Mouse (Mus musculus) right cerebral cortex, adult 18-20 months (tissue): ENCODE data around the gene Ddx5.
"Not testable (repeated sequence)": the region's sequence is repeated elsewhere in the genome, so short reads cannot be mapped to it uniquely, and the experiment has no call there.

Source experiments
- DNase-seq: peaks from one replicate; pipeline ENCODE4 v3.0.0; 2022; ENCODE audit warnings: mixed read lengths

Gene Ddx5

DNA sequence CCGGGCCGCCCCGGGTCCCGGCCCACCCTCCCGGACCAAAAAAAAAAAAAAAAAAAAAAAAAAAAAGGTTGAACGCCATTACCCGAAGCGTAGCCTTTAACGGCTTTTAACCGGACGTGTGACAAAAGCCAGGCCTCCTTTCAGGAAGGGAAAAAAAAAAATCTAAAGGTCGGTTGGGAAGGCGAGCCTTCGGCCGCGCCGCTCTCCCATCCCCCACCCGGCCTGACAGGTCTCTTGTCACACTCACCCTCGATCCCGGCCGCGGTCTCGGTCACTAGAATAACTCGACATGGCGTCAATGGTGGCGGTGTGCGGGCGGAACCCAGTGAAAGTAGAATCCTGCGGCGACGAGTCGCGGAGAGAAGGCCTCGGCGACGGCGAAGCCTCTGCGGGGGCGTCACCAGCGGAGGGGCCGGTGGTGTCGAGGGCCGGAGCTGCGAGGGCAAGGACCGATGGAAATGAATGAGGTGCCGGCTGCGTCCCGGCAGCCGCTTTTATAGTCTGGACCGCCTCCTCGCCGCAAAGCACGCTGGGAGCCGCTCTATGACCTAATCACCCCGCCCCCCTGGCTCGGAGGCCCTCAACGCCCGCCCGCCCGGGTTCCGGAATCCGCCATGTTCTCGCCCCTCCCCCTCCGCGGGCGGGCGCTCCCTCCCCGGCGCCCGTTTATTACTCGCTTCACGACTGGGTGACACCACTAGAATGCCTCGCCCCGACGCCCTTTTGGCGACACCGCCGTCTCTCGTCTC, 785 bp downstream of the Ddx5 start:
- peak; percentile 97 for DNase-seq

DNA sequence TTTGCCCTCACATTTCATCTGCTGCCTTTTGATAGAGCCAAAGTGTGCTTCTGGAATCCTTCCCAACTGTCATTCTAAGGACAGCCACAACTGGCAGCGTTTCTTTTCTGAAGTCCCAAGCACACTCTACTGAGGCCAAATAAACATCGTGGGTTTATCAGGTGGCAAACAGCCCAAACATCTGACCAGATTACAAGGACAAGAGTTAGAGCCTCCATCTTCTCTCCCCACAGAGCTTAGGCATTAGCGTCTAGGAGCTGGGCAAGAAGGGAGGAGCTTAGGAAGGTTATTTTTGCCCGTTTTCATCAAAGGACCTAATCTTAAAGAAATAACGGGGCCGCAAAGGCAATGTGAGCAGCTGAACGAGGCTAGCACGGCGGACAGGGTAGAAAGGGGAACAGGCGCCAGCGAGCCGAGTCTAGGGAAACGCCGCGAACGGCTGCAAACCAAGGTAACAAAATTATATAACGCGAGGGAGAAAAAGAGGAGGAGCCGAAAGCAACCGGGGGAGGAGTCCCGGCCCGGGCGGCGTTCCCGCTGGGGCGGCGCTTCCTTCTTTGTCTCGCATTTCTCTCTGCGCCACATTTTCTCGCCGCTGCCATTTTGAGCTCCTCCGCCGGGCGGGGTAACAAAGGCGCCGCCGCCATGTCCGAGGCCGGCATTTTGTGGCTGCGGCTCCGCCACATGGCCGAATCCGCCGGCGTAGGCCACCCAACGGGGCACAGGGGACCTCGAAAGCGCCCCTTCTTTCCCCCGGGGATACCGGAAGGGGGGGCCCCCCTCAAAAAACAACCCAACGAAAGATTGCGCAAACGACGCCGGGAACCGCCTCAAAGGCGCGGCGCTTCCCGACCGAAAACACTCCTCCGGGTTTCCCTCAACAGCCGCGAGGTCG, 1.6 kb downstream of the Ddx5 start:
- DNase-seq = peak; percentile 87

DNA sequence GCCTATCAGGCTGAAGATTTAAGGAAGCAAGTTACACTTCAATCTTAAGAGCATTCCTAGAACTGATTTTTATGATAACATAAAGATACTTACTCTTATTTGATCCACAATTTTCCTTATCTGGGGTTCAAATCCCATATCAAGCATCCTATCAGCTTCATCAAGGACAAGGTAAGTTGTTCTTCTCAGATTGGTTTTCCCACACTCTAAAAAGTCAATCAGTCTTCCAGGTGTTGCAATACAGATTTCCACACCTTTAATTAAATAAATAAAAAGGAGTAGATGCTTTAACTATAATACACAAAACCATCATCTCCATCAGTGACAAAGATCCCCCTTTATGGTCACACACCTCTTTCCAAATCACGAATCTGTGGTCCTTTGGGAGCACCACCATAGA, 3.9 kb downstream of the Ddx5 start:
- no peak for DNase-seq

DNA sequence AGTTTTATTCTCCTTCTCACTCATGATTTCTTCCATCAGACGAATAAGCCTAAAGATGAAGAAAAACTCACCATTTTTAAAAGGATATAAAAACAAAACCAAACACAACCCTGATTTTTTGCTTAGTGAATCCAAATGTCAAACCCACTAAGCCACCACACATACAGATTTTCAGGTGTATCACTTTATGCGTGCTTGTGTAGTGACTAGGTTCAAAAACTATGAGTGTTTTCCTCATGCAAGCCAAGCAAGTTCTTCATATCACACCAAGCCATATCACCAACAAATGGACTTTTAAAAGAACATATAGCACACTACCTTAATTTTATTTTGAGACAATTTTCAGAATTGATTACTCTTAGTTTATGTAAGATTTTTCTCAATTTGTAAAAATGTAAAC, 4.5 kb downstream of the Ddx5 start:
- DNase-seq = no peak

DNA sequence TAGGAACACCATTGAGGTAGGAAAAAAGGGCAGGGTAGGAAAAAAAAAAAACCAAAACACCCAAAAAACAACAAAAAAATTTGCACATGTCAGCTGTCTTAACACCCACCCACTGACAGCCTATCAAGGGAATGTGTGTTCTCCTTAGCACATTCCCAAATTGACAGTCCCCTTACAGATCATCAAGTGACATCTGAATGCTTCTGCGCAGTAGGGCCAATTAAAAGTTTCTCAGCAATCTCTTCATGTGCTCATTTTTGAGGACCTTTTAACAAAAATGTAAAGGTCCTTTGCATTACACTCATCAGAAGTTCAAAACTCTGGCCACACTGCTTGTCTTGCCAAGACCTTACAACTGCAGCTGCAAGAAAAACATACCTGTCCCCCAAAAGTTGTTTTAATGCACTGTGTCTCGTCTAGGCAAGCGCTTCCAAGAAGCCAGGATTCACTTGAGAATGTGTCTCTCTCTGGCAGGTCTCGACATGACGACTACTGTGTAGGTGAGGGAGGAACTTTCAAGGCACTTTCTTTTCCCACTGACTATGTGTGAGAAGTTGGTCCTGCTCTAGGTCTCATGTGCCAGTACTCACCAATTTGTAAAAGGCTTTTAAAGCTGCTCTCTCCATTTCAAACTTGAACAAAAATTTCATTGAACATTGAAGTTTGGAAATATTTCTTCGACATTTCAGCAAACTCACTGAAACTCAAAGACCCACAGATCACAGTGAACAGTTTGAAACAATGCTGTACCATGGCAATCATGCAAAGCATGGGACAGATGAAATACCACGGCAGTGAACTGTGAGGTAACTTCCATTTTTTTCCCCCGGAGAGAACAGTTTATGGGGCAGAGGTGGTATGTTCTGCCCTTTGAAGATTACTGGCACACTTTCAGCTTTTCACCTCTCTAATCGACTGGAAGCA, 5.9 kb downstream of the Ddx5 start:
- no peak for DNase-seq

DNA sequence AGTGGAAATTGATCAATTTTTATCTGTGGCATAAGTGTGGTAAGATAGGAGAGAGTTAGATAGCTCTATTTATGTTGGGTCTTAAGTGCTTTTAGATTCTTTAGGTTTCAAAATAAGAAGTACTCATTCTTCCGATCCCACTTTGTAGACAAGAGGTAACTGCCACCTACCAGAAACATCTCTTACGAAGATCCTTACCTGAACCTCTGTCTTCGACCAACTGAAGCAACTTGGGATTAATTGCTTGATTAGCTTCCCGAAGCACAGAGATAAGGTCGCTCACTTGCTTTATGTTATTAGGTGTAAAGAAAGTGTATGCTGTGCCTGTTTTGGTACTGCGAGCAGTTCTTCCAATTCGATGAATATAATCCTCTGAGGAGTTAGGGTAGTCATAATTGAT, 6.7 kb downstream of the Ddx5 start:
- DNase-seq = not testable (repeated sequence)

DNA sequence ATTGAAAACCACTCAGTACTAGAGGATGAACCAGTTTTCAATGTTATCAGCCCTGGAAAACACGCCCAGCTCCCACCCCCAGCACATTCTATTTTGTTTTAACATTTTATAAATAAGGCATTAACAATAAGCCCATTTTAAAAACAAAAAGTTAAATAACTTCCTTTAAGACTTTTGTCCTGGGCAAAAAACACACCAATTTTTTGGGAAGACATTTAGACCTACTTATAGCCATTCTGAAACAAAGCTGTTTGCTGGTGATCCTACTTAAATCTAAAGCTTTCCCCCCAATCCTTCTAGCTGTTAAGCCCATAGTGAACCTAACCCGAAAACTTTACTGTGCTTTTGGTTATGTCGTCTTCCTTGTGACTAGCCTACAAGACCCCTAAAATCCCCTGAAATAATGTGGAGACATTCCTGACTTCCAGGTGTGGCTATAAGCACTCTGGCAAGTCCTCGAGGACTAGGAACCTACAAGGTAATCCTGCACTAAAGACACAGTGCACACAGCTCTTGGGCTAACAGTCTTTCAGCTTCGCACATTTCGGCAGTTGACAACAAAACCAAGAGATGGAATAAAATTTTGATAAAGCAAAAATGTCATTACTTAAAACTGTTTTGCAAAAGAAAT, 8.3 kb downstream of the Ddx5 start:
- no peak for DNase-seq

DNA sequence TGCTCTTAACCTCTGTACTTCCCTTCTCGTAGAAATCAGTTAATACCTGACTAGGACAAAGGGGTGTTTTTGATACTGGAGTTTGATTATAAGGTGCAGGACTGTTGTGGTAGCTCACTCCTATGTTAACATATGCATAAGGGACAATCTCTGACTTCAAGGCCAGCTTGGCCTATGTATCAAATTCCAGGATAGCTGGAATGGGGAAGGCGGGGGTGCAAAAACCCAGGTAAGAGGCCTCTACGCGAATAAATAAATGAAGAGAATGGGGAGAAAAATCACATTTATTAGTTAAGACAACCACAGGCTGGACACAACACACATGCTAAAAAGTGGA, 8.9 kb downstream of the Ddx5 start:
- DNase-seq = no peak

DNA sequence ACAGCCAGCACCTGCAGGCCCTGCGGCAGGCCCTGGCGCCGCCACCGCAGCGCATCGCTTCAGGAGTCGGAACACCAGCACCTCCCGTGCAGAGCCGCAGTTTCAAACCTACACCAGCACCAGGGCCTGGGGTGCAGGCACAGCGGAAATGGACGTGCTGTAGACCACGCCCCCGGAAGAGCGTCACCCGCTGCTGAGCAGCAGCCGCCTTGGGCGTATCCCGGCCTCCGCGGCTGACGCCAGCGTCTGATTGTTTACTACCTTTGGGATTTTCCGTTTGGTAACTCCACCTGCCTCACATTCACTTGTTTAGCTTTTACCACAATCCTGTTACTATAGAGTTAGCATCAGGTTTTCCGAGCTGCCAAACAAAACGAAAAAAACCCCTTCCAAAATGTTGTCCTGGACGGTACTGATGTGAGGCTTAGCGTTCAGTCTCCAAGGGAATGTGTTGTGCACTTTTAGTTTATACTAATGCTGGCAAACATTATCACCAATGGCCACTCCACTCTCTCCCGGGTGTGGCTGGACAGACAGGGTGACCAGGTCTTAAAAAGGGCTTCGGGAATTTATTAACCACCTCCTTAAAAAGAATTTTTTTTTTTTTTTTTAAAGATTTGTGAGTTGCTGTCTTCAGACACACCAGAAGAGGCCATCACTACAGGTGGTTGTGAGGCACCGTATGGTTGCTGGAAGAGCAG, 9.4 kb downstream of the Ddx5 start, which contains the start of gene Polg2:
Gene Polg2, minus strand, starts transcription at position 150 of the 701 bp plus-strand sequence.
- DNase-seq = peak; percentile 94

DNA sequence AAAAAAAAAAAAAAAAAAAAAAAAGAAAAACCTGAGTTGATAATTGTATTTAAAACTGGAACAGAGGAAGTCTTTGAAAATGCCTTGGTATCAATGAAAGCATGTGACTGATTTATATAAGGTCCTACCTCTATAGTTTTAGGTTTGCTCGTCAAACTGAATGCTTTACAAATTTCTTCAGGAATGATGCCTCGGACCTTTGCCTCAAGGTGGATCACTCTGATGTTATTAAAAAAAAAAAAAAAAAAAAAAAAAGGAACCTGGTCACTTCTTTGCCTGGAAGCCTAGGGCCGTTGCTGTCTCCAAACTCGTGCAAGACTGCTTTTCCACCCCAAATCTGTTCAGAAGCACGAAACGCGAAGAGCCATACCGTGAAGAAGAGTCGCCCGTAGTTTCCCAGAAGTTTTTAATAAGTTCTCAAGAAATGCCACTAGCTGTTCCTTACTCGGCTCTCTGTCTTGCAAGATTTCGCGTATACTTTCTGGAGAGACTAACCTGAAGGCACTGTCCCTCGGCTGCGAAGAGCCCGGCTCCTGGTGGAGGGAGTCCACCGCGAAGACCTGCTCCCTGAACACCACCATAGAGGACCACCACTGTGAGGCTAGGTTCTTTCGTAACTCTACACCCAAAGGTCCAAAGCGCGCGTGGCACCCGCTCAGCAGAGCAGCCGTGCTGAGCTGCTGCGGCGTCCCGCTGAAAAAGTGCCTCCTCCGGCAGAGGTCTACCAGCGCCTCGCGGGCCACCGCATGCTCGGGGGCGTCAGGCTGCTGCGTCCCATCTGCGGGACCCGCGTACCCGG, 10.2 kb downstream of the Ddx5 start:
- no peak for DNase-seq

DNA sequence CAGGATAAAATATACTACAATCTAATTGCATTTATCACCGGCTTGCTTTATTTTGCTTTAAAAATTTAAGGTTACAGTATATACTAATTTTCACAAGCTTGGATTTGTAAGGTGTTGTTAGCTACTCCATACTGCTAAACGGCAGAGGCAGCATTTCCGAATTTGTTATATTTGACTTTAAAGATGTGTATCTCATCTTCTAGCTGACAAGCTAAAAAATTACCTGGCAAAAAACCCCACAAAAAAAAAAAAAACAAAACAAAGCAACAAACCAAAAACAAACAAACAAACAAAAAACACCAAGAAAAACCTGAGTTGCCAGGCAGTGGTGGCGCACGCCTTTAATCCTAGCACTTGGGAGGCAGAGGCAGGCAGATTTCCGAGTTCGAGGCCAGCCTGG, 10.9 kb downstream of the Ddx5 start:
- no peak for DNase-seq

DNA sequence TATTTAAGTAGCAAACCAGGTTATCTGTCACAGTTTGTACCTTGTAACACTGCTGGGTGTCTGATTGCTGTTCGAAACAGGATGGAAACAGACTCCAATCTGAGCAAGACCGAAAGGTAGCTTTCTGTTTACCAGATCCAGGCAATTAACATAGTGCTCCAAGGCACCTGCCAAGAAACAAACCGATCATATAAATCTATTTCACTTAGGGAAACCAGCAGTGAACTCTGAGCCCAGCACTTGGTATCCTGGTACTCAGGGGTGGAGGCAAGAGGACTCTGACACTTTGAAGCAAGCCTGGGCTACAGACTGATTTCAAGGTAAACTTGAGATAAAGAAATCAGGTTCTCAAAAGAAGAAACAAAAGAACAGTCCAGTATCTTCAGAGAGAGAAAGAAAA, 11.6 kb downstream of the Ddx5 start:
- no peak for DNase-seq

DNA sequence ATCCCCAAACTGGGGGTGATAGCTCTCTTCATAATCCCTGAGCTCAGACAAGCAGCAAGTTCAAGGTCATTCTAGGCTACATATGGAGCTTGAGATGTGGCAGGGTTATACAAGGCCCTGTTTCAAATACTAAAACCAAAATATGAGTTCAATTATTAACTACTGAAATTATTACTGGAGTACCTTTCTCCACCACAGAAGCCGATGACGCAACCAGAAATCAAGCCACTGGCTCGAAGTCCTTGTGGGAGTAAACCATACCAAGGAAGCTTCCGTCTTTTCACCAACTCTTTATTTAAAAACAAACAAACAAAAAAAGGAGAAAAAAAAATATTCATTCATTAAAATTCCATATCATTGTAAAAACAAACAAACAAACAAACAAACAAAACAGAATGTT, 12.0 kb downstream of the Ddx5 start:
- no peak for DNase-seq

DNA sequence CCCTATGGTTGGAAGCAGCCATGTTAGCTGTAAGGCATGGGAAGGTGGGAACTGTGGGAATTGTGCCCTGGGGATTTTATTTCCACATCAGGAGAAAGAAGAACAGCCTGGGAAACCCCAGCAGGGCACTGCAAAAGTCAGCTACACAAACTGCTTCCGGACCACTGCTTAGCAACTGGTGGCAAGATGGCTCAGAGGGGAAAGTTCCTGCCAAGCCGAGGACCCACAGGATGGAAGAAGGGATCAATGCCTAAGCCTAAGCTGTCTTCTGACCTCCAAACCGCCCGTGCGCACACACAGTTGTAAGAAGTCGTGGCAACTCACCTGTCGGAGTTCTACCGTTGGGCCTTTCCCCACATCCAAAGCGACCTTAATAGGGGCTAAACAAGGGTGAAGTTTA, 15.9 kb downstream of the Ddx5 start:
- DNase-seq = no peak

DNA sequence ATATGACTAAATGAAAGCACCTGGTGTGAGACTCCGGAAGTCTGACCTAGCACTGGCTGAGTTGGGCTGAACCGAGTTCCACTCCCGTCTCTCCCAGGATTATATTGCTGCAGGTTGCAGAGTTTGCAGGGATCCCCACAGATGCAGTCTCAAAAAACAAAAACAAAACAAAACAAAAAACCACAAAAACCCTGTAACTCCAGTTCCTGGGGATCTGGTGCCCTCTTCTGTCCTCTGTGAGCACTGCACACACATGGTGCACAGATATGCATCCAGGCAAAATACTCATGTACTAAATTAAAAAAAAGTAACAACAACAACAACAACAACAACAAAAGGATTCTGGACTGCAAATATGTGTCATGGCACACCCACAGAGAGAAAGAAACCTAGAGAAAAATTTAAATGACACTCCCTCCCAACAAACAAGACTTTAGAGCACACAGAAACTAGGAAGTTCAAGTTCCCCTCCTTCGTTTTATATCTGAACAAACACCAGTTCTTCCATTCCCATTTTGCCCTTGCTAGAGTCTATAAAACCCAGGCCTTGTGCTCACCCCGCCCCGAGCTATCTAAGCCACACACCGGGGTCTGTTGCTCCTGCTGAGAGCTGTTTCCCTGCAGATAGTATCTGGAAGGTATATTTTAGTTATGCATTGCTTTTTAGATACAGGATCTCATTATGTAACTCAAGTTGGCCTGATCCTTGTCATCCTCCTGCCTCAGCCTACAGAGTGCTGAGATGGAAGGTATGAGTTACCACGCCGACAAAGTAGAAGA, 18.6 kb downstream of the Ddx5 start:
- no peak for DNase-seq

DNA sequence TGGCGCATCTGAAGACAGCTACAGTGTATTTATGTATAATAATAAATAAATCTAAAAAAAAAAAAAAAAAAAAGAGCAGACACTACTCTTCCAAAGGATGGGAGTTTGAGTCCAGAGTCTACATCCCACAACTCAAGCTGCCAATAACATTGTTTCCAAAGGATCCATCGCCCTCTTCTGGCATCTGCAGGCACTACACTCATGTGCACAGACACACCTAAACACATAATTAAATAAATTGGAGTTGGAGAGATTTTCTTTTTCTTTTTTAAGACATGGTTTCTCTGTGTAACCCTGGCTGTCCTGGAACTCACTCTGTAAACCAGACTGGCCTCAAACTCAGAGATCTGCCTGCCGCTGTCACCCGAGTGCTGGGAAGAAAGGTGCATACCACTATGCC, 21.5 kb downstream of the Ddx5 start:
- DNase-seq = no peak

DNA sequence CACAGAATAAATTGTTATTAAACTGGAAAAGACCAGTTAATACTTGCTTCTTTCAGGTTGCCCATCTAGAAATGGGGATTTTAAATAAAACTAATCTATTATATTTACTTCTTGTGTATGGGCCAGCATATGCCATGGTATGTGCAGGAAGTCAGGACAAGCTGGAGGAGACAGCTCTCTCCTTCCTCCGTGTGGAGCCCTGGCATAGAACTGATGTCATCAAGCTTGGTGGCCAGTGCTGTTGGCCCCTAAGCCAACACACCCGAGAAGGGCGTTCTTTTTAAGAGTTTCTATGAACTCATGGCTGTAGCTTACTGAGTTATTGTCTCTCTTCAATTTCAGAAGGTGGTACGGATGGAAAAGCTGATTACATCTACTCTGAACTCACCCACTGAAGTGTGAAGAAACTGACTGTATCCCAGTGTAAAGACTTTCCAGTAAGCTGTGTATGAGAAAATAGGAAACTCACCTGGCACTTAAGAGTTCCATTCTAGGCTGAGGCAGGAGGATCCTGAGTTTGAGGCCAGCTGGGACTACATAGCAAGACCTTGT, 22.3 kb downstream of the Ddx5 start:
- DNase-seq = no peak

DNA sequence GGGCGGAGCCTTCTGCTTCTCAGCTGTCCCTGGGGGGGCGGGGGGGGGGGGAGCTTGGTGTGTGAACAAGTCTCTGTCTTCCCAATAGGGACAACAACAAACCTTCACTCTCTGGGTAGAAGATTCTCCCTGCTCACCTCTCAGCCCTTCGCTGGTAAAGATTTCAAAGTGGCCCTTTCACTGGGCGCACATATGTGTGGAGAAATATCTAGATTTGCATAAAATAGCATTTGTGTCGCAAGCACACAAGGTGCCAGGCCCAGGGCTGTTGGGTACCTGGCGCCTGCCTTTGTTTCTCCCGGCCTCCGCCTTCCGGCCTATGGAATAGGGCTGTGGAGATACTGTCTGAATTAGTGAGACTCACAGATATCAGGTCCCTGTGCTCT, 26.2 kb downstream of the Ddx5 start:
- DNase-seq = no peak

DNA sequence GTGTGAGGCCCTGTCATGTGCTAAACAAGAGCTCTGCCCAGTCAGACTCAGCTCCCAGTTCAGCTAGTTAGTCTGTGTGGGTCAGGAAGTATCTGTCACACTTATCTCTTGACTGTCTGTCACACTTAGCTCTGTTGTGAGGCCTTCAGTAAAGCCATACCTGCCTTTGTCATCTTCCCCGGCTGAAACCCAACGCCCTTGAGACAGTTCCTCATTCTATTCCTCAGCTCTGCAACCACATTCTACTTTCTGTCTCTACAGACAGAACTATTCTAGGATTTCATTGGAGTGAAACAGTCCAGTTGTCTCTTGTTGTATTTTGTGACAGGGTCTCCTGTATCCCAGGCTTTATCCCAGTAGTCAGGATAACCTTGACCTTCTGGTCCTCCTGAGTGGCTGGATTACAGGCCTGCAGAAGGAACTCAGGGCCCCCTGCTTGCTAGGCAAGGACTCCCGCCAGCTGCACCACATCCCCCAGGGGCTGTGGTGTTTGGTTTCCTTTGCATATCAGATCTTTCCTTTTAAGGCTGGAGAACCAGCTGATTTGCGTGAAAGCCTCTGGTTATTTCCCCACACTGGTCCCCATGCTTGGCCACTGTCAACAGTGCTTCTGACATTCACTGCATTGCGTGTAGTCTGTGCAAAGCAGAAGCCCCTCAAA, 26.7 kb downstream of the Ddx5 start:
- no peak for DNase-seq

DNA sequence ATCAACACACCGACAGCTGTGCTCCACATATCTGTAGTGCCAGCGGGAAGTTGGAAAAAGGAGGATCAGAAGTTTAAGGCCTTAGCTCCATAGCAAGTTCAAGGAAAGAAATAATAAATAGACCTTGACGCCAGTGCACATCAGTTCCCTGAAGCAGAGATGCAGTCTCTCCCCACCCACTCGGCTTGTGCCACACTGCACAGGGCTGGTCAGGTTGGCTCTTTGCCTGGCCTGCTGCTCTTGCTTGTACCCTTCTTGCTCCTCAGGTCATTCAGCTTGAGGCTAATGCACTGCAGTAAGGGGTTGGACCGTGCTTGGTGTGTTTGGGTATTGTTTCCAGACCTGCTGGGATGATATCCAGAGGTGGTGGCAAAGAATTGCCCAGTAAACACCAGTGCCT, 28.5 kb downstream of the Ddx5 start:
- no peak for DNase-seq
